Mouse (Mus musculus) thymus, postnatal 25 days (tissue): ENCODE measurements around the gene Mxd1.
A peak's percentile ranks its signal among the peaks of the same experiment; 100 is the strongest.

Experiments
- DNase-seq: peaks from one replicate; pipeline ENCODE4 v3.0.0; 2022

Mxd1 gene

GRCm38 (mm10) chr6:86668580-86669239 is at the start of gene Mxd1:
Gene Mxd1 (minus strand): TSS chr6:86669161.
- DNase-seq: no peak

GRCm38 (mm10) chr6:86708072-86708774 is 39.3 kb upstream of the Mxd1 start:
- no peak for DNase-seq

GRCm38 (mm10) chr6:86702577-86702976 is 33.6 kb upstream of the Mxd1 start:
- no peak for DNase-seq

GRCm38 (mm10) chr6:86697903-86698302 is 28.9 kb upstream of the Mxd1 start:
- DNase-seq: no peak

- no peak for DNase-seq
Observed at GRCm38 (mm10) chr6:86696213-86696612, 27.3 kb upstream of the Mxd1 start.

- DNase-seq: peak; percentile 72
Observed at GRCm38 (mm10) chr6:86694465-86694864, 25.5 kb upstream of the Mxd1 start.

GRCm38 (mm10) chr6:86689671-86690070 is 20.7 kb upstream of the Mxd1 start:
- DNase-seq: no peak

GRCm38 (mm10) chr6:86686971-86687370 is 18.0 kb upstream of the Mxd1 start:
- no peak for DNase-seq

- no peak for DNase-seq
Observed at GRCm38 (mm10) chr6:86684655-86685011, 15.7 kb upstream of the Mxd1 start.

GRCm38 (mm10) chr6:86683872-86684654 is 15.1 kb upstream of the Mxd1 start, which contains the start of gene Snrnp27:
Gene Snrnp27 (minus strand): TSS chr6:86684522.
- peak; percentile 94 for DNase-seq

- no peak for DNase-seq
Observed at GRCm38 (mm10) chr6:86681289-86681688, 12.3 kb upstream of the Mxd1 start.

GRCm38 (mm10) chr6:86678341-86678740 is 9.4 kb upstream of the Mxd1 start:
- DNase-seq: no peak

- DNase-seq: peak; percentile 49
Observed at GRCm38 (mm10) chr6:86670873-86671272, 1.9 kb upstream of the Mxd1 start.

- DNase-seq: peak; percentile 99
Observed at GRCm38 (mm10) chr6:86669240-86669727, 323 bp upstream of the Mxd1 start.

GRCm38 (mm10) chr6:86667061-86667460 is 1.9 kb downstream of the Mxd1 start:
- DNase-seq: no peak

- DNase-seq: no peak
Observed at GRCm38 (mm10) chr6:86665560-86666307, 3.2 kb downstream of the Mxd1 start.

- no peak for DNase-seq
Observed at GRCm38 (mm10) chr6:86665076-86665475, 3.9 kb downstream of the Mxd1 start.

- DNase-seq: no peak
Observed at GRCm38 (mm10) chr6:86660161-86660877, 8.6 kb downstream of the Mxd1 start.

- no peak for DNase-seq
Observed at GRCm38 (mm10) chr6:86658501-86658900, 10.5 kb downstream of the Mxd1 start.

- no peak for DNase-seq
Observed at GRCm38 (mm10) chr6:86654270-86654916, 14.6 kb downstream of the Mxd1 start.

GRCm38 (mm10) chr6:86653026-86653425 is 15.9 kb downstream of the Mxd1 start:
- DNase-seq: no peak

- DNase-seq: no peak
Observed at GRCm38 (mm10) chr6:86646143-86646542, 22.8 kb downstream of the Mxd1 start.
